7 mouse cellular contexts compared by ENCODE assay signal in the genomic region with DNA sequence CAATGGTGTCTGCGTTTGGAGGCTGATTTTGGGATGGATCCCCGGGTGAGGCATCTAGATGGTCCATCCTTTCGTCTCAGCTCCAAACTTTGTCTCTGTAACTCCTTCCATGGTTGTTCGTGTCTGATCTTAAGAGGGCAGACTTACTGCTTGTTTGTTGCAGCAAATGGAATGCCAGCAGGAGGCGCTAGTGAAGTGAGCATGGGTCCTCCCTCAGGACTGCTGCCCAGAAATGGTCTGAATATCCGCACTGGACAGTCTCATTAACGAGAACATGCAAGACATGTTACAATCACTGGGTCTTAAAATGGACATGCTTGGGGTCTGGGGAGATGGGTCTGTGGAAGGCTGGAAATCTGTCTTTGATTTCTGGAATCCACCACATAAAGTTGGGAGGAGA. TPM values are rescaled to one million over a fixed set of nuclear protein-coding genes. Genes with fewer than 3 reads are reported as not detected.
DNase-seq lines count a peak whose midpoint lies in the region; ATAC-seq and TF ChIP-seq lines count a peak whose summit lies in the region.

No protein-coding gene starts in this region.

- H3K4me1 ChIP-seq in ES-E14 (ENCODE audit: control insufficient read depth in 2 of 2, insufficient read depth in 2 of 2, low read length in 2 of 2, poor library complexity in 1 of 2), result peaks cover 15 to 24% of the 10 kb centered on the region in 2 experiments; a peak in 3 of 4 replicates
- H3K4me1 ChIP-seq in lung, embryonic 14.5 days (ENCODE audit: insufficient read depth), result no peaks in the 10 kb centered on the region

- no peaks in the 10 kb centered on the region for H3K9me3 ChIP-seq in ES-E14 (ENCODE audit: control insufficient read depth, insufficient read depth, low read depth, low read length)
- no peaks in the 10 kb centered on the region for H3K9me3 ChIP-seq in lung, embryonic 14.5 days (ENCODE audit: low read depth, low read length)

- no peak overlapping the region for H3K27ac ChIP-seq in ES-E14 (ENCODE audit: insufficient read depth, low read depth, low read length, poor library complexity, severe bottlenecking)
- no peak overlapping the region for H3K27ac ChIP-seq in lung, embryonic 14.5 days (ENCODE audit: low read depth)

- no peak overlapping the region for H3K4me3 ChIP-seq in ES-E14 (ENCODE audit: insufficient read depth in 1 of 2, low read depth in 1 of 2, low read length in 2 of 2, poor library complexity in 1 of 2, severe bottlenecking in 1 of 2)
- H3K4me3 ChIP-seq in lung, embryonic 14.5 days (ENCODE audit: low read depth, low read length), result no peak overlapping the region

- TF ChIP-seq CTCF in lung, embryonic 14.5 days (IDR thresholded peaks at IDR 0.05; ENCODE audit: low read depth), result peak; percentile 92

- no peak overlapping the region for H3K9ac ChIP-seq in ES-E14 (ENCODE audit: insufficient read depth, low read depth, low read length, poor library complexity, severe bottlenecking)
- no peak overlapping the region for H3K9ac ChIP-seq in lung, embryonic 14.5 days

- H3K36me3 ChIP-seq in ES-E14 (ENCODE audit: control insufficient read depth, insufficient read depth, low read length, poor library complexity, severe bottlenecking), result no peaks in the 10 kb centered on the region; the same call in 1 of the 2 replicates
- H3K36me3 ChIP-seq in lung, embryonic 14.5 days (ENCODE audit: insufficient read depth), result no peaks in the 10 kb centered on the region
- H3K36me3 ChIP-seq in splenic B cell, adult 2 months (ENCODE audit: control insufficient read depth, insufficient read depth, low read length, poor library complexity, severe bottlenecking), result no peaks in the 10 kb centered on the region

- H3K4me2 ChIP-seq in lung, embryonic 14.5 days, result no peak overlapping the region

- WGBS in lung, embryonic 14.5 days, result 24% methylated on average over 7 of the region's 7 CpGs

- in situ Hi-C loops in ES-E14 (cut with MboI; ENCODE audit: low sequenced_read_pairs in 2 of 2, unreplicated experiment in 2 of 2), result no loop called here

- DNase-seq in A20 (ENCODE audit: low read depth, low spot score) (peak; percentile 58), ES-E14 (ENCODE audit: low read depth, low spot score) (no peak)
- DNase-seq in cerebellum, adult 9-10 months, result peak; percentile 91
- DNase-seq in gastrocnemius, postnatal 36 days, result peak; percentile 81 to 89
- DNase-seq in kidney, postnatal 25 days, result peak; percentile 93 to 98
- DNase-seq in lung, embryonic 14.5 days, result peak; percentile 93
- peak; percentile 10 for DNase-seq in splenic B cell, adult 2 months (ENCODE audit: low read depth, low spot score)

- intact Hi-C loops in gastrocnemius, postnatal 36 days (cut with DNase I), result loop anchor here (1.0 kb wide), 1 partner anchor 65 kb away; no protein-coding TSS in a partner anchor

- no peaks in the 10 kb centered on the region for H3K27me3 ChIP-seq in lung, embryonic 14.5 days (ENCODE audit: insufficient read depth, low read length)
- no peaks in the 10 kb centered on the region for H3K27me3 ChIP-seq in splenic B cell, adult 2 months (ENCODE audit: control insufficient read depth, insufficient read depth, low read length, poor library complexity, severe bottlenecking)

- ATAC-seq in lung, embryonic 14.5 days (ENCODE audit: insufficient read depth), result peak; percentile 28; the same call in 1 of the 2 replicates

TF ChIP-seq in ES-E14, 5 proteins besides CTCF, POLR2A, EP300 and RAD21:
- TF ChIP-seq ZC3H11A (IDR thresholded peaks at IDR 0.05; ENCODE audit: borderline replicate concordance, low read depth, low read length), result peak; percentile 20; the same call in 1 of the 2 replicates
- TF ChIP-seq ZNF384 (IDR thresholded peaks at IDR 0.05; ENCODE audit: low read depth, low read length), result no peak

RNA-seq across cellular contexts. Expression of gene Klf15, which starts 12.2 kb away (rescaled TPM):
- 6.4 and 11.3 TPM in 2 replicates for total RNA-seq in ES-E14 (2012; rRNA removed)
- 10 to 100 TPM; 36.6 to 38.0 TPM for total RNA-seq in gastrocnemius, postnatal 36 days (2021)
- 8.1 and 10.9 TPM in 2 replicates for polyA plus RNA-seq in lung, embryonic 14.5 days (2014; fragmentation: Nextera tagmentation; extraction: Ambion mirVana)

RNA-seq across cellular contexts. Expression of gene Cfap100, which starts 21.6 kb away (rescaled TPM):
- total RNA-seq in ES-E14 (2012; rRNA removed), result 0.98 and 1.0 TPM in 2 replicates
- under 1 TPM in 1 of 2 experiments, not detected in 1; 0.30 TPM for total RNA-seq in gastrocnemius, postnatal 36 days (2021)
- 0.43 and 0.57 TPM in 2 replicates for polyA plus RNA-seq in lung, embryonic 14.5 days (2014; fragmentation: Nextera tagmentation; extraction: Ambion mirVana)

RNA-seq across cellular contexts. Expression of gene Aldh1l1, which starts 36.0 kb away (rescaled TPM):
- 3.9 and 4.0 TPM in 2 replicates for total RNA-seq in ES-E14 (2012; rRNA removed)
- 1 to 10 TPM; 2.9 to 4.0 TPM for total RNA-seq in gastrocnemius, postnatal 36 days (2021)
- 0.74 and 0.78 TPM in 2 replicates for polyA plus RNA-seq in lung, embryonic 14.5 days (2014; fragmentation: Nextera tagmentation; extraction: Ambion mirVana)
